Mouse (Mus musculus) mature B cell (primary cell): ENCODE data around the gene Kbtbd8.

ENCODE experiments used
- in situ Hi-C: fragments of 300-500 bp; cut with MboI; formaldehyde crosslinking; loops from 2 replicates; pipeline ENCODE4 v1.14.3; 2019

Kbtbd8 gene

GRCm38 (mm10) chr6:95116946-95117345, at the start of gene Kbtbd8:
Gene Kbtbd8, plus strand, starts transcription at chr6:95117240.
- in situ Hi-C loops, result loop anchor here (10.0 to 25.0 kb wide), 2 partner anchors 595 to 612 kb away; partner anchors contain the start of genes Slc25a26 and Suclg2

GRCm38 (mm10) chr6:95069753-95070152, 47.3 kb upstream of the Kbtbd8 start:
- in situ Hi-C loops, result no loop called here

GRCm38 (mm10) chr6:95085276-95085675, 31.8 kb upstream of the Kbtbd8 start:
- in situ Hi-C loops, result no loop called here

- in situ Hi-C loops, result no loop called here
These were observed 29.7 kb upstream of the Kbtbd8 start for GRCm38 (mm10) chr6:95087154-95087846.

- in situ Hi-C loops, result no loop called here
These were observed 29.0 kb upstream of the Kbtbd8 start for GRCm38 (mm10) chr6:95088075-95088474.

GRCm38 (mm10) chr6:95094695-95095094, 22.3 kb upstream of the Kbtbd8 start:
- in situ Hi-C loops, result no loop called here

GRCm38 (mm10) chr6:95098366-95099109, 18.5 kb upstream of the Kbtbd8 start:
- in situ Hi-C loops, result no loop called here

GRCm38 (mm10) chr6:95103706-95104105, 13.3 kb upstream of the Kbtbd8 start:
- in situ Hi-C loops, result loop anchor here (25.0 kb wide), 1 partner anchor 609 kb away; the partner anchor contains the start of gene Suclg2

GRCm38 (mm10) chr6:95108437-95108836, 8.6 kb upstream of the Kbtbd8 start:
- in situ Hi-C loops, result loop anchor here (25.0 kb wide), 1 partner anchor 604 kb away; the partner anchor contains the start of gene Suclg2

- in situ Hi-C loops, result loop anchor here (10.0 to 25.0 kb wide), 2 partner anchors 602 to 605 kb away; partner anchors contain the start of genes Slc25a26 and Suclg2
These were observed 7.2 kb upstream of the Kbtbd8 start for GRCm38 (mm10) chr6:95109691-95110450.

GRCm38 (mm10) chr6:95112015-95112414, 5.0 kb upstream of the Kbtbd8 start:
- in situ Hi-C loops, result loop anchor here (10.0 to 25.0 kb wide), 2 partner anchors 600 to 607 kb away; partner anchors contain the start of genes Slc25a26 and Suclg2

- in situ Hi-C loops, result loop anchor here (10.0 to 25.0 kb wide), 2 partner anchors 596 to 612 kb away; partner anchors contain the start of genes Slc25a26 and Suclg2
These were observed 527 bp upstream of the Kbtbd8 start for GRCm38 (mm10) chr6:95116513-95116912.

GRCm38 (mm10) chr6:95117614-95118541, 838 bp downstream of the Kbtbd8 start:
- in situ Hi-C loops, result loop anchor here (10.0 to 25.0 kb wide), 2 partner anchors 594 to 613 kb away; partner anchors contain the start of genes Slc25a26 and Suclg2

GRCm38 (mm10) chr6:95119389-95119788, 2.3 kb downstream of the Kbtbd8 start:
- in situ Hi-C loops, result loop anchor here (10.0 to 25.0 kb wide), 2 partner anchors 593 to 615 kb away; partner anchors contain the start of genes Slc25a26 and Suclg2

GRCm38 (mm10) chr6:95149931-95150534, 33.0 kb downstream of the Kbtbd8 start:
- in situ Hi-C loops, result no loop called here

- in situ Hi-C loops, result no loop called here
These were observed 33.8 kb downstream of the Kbtbd8 start for GRCm38 (mm10) chr6:95150885-95151284.

- in situ Hi-C loops, result no loop called here
These were observed 34.5 kb downstream of the Kbtbd8 start for GRCm38 (mm10) chr6:95151563-95151962.

GRCm38 (mm10) chr6:95163965-95164364, 46.9 kb downstream of the Kbtbd8 start:
- in situ Hi-C loops, result no loop called here

- in situ Hi-C loops, result no loop called here
These were observed 48.6 kb downstream of the Kbtbd8 start for GRCm38 (mm10) chr6:95165630-95166029.

- in situ Hi-C loops, result no loop called here
These were observed 50.7 kb downstream of the Kbtbd8 start for GRCm38 (mm10) chr6:95167668-95168227.
